Mouse (Mus musculus) ES-E14 (cell line): ENCODE data around the gene Wfdc10.

ENCODE experiments used
- HCFC1 ChIP-seq: IDR thresholded peaks from 2 replicates; pipeline ENCODE4 v1.6.1; 2012; ENCODE audit warnings: low read length, inconsistent platforms, borderline replicate concordance; ENCODE audit not compliant: insufficient read depth
- ZNF384 ChIP-seq: IDR thresholded peaks from 2 replicates; pipeline ENCODE4 v1.6.1; 2012; ENCODE audit warnings: low read depth, low read length, inconsistent platforms

DNA sequence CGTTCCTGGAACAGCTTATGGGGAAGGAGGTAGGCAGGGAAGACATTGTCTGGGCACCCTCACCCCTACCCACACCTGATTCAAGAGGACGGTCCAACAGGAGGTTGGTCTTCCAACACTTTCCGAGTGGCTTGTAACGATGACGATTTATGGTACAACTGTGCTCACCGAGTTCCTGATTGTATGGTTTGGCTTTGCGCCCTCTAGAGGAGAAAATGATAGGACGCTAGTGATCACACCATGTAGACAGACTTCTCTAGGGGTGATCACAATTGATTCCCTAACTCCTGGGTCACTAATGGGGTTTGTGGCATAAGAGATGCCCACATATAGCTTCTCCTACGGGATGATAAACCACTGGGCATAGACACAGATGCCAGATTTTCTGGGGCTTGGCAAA is 20.6 kb upstream of the Wfdc10 start:
- TF ChIP-seq ZNF384 (no peak), HCFC1 (no peak)
